Mouse (Mus musculus) kidney, adult 2 months (tissue): ENCODE data around the gene Fam135a.

Source experiments
- CTCF ChIP-seq: fragments of 200-500 bp; conservative IDR thresholded peaks from 2 replicates; pipeline ENCODE4 v1.5.1; 2011; ENCODE audit warnings: low read depth, mild to moderate bottlenecking, control low read depth, low read length, moderate library complexity, mixed read lengths; ENCODE audit not compliant: insufficient read depth, insufficient read length
- POLR2A ChIP-seq: fragments of 200-500 bp; IDR thresholded peaks from one replicate; pipeline ENCODE4 v1.6.1; 2011; ENCODE audit warnings: low read depth, low read length, control low read depth

DNA sequence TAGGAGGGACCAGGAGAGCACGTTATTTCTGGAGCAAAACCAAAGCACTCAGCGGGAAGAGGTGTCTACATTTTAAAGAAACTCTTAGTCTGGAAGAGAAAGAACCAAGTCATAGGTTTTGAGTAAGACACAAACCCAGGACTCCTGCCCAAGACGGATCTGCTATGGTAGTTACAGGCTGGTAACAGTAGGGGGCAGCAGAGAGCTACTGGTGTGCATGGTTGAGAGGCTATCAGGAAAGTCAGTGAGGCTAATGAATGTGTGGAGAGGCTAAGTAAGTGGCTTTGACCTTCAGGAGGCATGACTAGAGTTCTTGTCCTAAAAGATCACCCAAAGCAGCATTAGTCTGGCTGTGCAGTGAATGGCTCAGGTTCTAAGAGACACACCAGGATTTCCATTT, 37.0 kb upstream of the Fam135a start:
- no peak for TF ChIP-seq POLR2A
- TF ChIP-seq CTCF, result peak; percentile 97
